10 mouse cellular contexts compared by ENCODE assay signal in the genomic region with DNA sequence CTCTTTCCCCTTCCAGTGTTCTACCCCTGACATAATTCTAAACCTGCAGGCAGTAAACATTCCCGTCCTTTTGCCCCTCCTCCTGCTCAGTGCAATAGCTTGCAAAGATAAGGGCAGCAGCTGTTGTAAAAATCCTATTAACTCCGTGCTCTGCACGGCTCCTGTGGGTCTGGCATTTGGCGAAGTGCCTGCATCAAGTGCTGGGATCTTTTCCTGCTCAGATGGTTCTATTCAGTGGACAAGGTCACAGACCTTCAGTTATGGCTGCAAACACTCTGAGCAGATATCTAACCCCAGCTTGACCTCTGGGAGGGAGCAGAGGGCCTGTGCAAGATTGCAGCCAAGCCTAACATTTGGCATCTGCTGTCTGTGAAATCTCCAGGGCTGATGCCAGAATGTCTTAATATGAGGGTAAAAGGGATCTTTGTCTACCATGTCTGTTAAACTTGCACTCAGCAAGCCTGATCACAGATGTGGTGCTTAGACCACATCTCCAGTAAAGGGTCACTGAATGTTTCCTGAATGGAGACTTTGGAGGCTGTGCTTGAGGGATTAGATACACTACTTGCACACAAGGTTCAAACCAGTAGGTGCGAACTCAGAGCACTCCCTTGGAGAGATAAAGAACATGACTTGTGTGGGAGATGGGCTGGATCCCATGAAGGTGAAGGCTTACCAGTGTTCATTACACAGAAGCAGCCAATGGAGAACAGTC. TPM values are rescaled to one million over a fixed set of nuclear protein-coding genes. Genes with fewer than 3 reads are reported as not detected.
DNase-seq lines count a peak whose midpoint lies in the region; ATAC-seq lines count a peak whose summit lies in the region.
"Had no signal": no experiment of that assay in that cellular context is flagged by ENCODE, and none has a peak within 500 bp of the region (broad histone marks: within the 10 kb centered on the region; RNA-seq: fewer than 3 reads in every experiment).

No protein-coding gene starts in this region.

- 14% methylated on average over 5 of the region's 5 CpGs for WGBS in embryonic facial prominence, embryonic 12.5 days
- 24% methylated on average over 5 of the region's 5 CpGs for WGBS in hindbrain, embryonic 12.5 days
- 20% methylated on average over 5 of the region's 5 CpGs for WGBS in limb, embryonic 13.5 days
- WGBS in midbrain, embryonic 14.5 days = 12% methylated on average over 5 of the region's 5 CpGs

- H3K36me3 ChIP-seq in embryonic facial prominence, embryonic 12.5 days = no peaks in the 10 kb centered on the region
- H3K36me3 ChIP-seq in hindbrain, embryonic 12.5 days = no peaks in the 10 kb centered on the region
- no peaks in the 10 kb centered on the region for H3K36me3 ChIP-seq in limb, embryonic 13.5 days
- no peaks in the 10 kb centered on the region for H3K36me3 ChIP-seq in midbrain, embryonic 14.5 days (ENCODE audit: control insufficient read depth, insufficient read depth, low read length)

- peak; percentile 75; the same call in 1 of the 2 replicates for ATAC-seq in embryonic facial prominence, embryonic 12.5 days (ENCODE audit: insufficient number of reproducible peaks, insufficient read depth, low FRiP score, low TSS enrichment)
- peak; percentile 88 for ATAC-seq in hindbrain, embryonic 12.5 days (ENCODE audit: low FRiP score)
- peak; percentile 84 for ATAC-seq in limb, embryonic 13.5 days (ENCODE audit: low FRiP score, low read depth)
- ATAC-seq in midbrain, embryonic 14.5 days (ENCODE audit: low FRiP score, low TSS enrichment) = peak; percentile 79

- no peaks in the 10 kb centered on the region for H3K27me3 ChIP-seq in embryonic facial prominence, embryonic 12.5 days
- H3K27me3 ChIP-seq in hindbrain, embryonic 12.5 days = no peaks in the 10 kb centered on the region
- H3K27me3 ChIP-seq in limb, embryonic 13.5 days = no peaks in the 10 kb centered on the region
- no peaks in the 10 kb centered on the region for H3K27me3 ChIP-seq in midbrain, embryonic 14.5 days (ENCODE audit: control insufficient read depth, insufficient read depth, low read length)

- DNase-seq in adrenal gland, adult (ENCODE audit: inconsistent age in 2 of 2, low spot score in 1 of 2) = peak; percentile 43 to 75
- DNase-seq in adrenal gland, postnatal 4 days (ENCODE audit: low spot score in 2 of 2) = no peak
- DNase-seq in midbrain, embryonic 14.5 days = peak; percentile 65
- no peak for DNase-seq in right cerebral cortex, postnatal 4 days
- DNase-seq in right cerebral cortex, postnatal 10 days (ENCODE audit: low spot score in 2 of 2) = no peak

- H3K4me3 ChIP-seq in embryonic facial prominence, embryonic 12.5 days = no peak overlapping the region
- no peak overlapping the region for H3K4me3 ChIP-seq in hindbrain, embryonic 12.5 days
- H3K4me3 ChIP-seq in limb, embryonic 13.5 days = no peak overlapping the region
- no peak overlapping the region for H3K4me3 ChIP-seq in midbrain, embryonic 14.5 days (replicated peaks; ENCODE audit: low read depth, low read length)

- H3K4me1 ChIP-seq in embryonic facial prominence, embryonic 12.5 days = peaks cover 7% of the 10 kb centered on the region; the same call in 1 of the 2 replicates
- peaks cover 8% of the 10 kb centered on the region for H3K4me1 ChIP-seq in hindbrain, embryonic 12.5 days
- H3K4me1 ChIP-seq in limb, embryonic 13.5 days = peaks cover 8% of the 10 kb centered on the region
- H3K4me1 ChIP-seq in midbrain, embryonic 14.5 days (ENCODE audit: control insufficient read depth, insufficient read depth, low read length) = 0 out of 2 replicates have a peak, but pooled peaks cover 3% of the 10 kb centered on the region

- H3K4me2 ChIP-seq in embryonic facial prominence, embryonic 12.5 days (replicated peaks) = no peak overlapping the region
- no peak overlapping the region for H3K4me2 ChIP-seq in hindbrain, embryonic 12.5 days (replicated peaks)
- peak overlapping the region; percentile 19 for H3K4me2 ChIP-seq in limb, embryonic 13.5 days (replicated peaks)
- no peak overlapping the region for H3K4me2 ChIP-seq in midbrain, embryonic 14.5 days (ENCODE audit: low read length)

- no peak overlapping the region for H3K9ac ChIP-seq in embryonic facial prominence, embryonic 12.5 days
- H3K9ac ChIP-seq in hindbrain, embryonic 12.5 days = no peak overlapping the region
- no peak overlapping the region for H3K9ac ChIP-seq in limb, embryonic 13.5 days
- no peak overlapping the region for H3K9ac ChIP-seq in midbrain, embryonic 14.5 days (replicated peaks; ENCODE audit: low read length)

- H3K9me3 ChIP-seq in embryonic facial prominence, embryonic 12.5 days = no peaks in the 10 kb centered on the region
- no peaks in the 10 kb centered on the region for H3K9me3 ChIP-seq in hindbrain, embryonic 12.5 days (replicated peaks)
- H3K9me3 ChIP-seq in limb, embryonic 13.5 days = no peaks in the 10 kb centered on the region
- H3K9me3 ChIP-seq in midbrain, embryonic 14.5 days (ENCODE audit: control insufficient read depth, low read length) = no peaks in the 10 kb centered on the region

- no peak overlapping the region; the same call in 1 of the 2 replicates for H3K27ac ChIP-seq in embryonic facial prominence, embryonic 12.5 days
- H3K27ac ChIP-seq in hindbrain, embryonic 12.5 days = 0 out of 2 replicates have a peak overlapping the region, but pooled peaks have one; percentile 30
- no peak overlapping the region for H3K27ac ChIP-seq in limb, embryonic 13.5 days
- no peak overlapping the region for H3K27ac ChIP-seq in midbrain, embryonic 14.5 days (replicated peaks; ENCODE audit: low read depth, low read length)

RNA-seq across cellular contexts. Expression of a gene that starts 15.2 kb away (rescaled TPM):
- total RNA-seq in adrenal gland, postnatal 4 days (2021) = under 1 TPM in 1 of 2 experiments, not detected in 1; 0.42 TPM
- polyA plus RNA-seq in embryonic facial prominence, embryonic 12.5 days (2016; fragmentation: Nextera tagmentation; extraction: Ambion mirVana) = not detected in 2 replicates
- polyA plus RNA-seq in hindbrain, embryonic 12.5 days (2016; fragmentation: Nextera tagmentation; extraction: Ambion mirVana) = not detected in 2 replicates
- polyA plus RNA-seq in limb, embryonic 13.5 days (2015; fragmentation: Nextera tagmentation; extraction: Ambion mirVana) = not detected in 2 replicates
- polyA plus RNA-seq in midbrain, embryonic 14.5 days (2014; fragmentation: Nextera tagmentation; extraction: Ambion mirVana) = not detected in 2 replicates
- polyA plus RNA-seq: cerebellum, adult 2 months; spleen, adult 2 months had no signal

RNA-seq across cellular contexts. Expression of a gene that starts 21.1 kb away (rescaled TPM):
- total RNA-seq in adrenal gland, postnatal 4 days (2021) = 10 to 100 TPM; 39.3 to 53.1 TPM
- 16.4 and 17.8 TPM in 2 replicates for polyA plus RNA-seq in embryonic facial prominence, embryonic 12.5 days (2016; fragmentation: Nextera tagmentation; extraction: Ambion mirVana)
- 20.9 and 21.4 TPM in 2 replicates for polyA plus RNA-seq in hindbrain, embryonic 12.5 days (2016; fragmentation: Nextera tagmentation; extraction: Ambion mirVana)
- polyA plus RNA-seq in limb, embryonic 13.5 days (2015; fragmentation: Nextera tagmentation; extraction: Ambion mirVana) = 29.7 and 31.4 TPM in 2 replicates
- 20.8 and 37.1 TPM in 2 replicates for polyA plus RNA-seq in midbrain, embryonic 14.5 days (2014; fragmentation: Nextera tagmentation; extraction: Ambion mirVana)

Comparison
In these comparisons a context has a peak if more than half of its experiments do, and no peak if none do; other contexts are left out.
1. DNase-seq: peak in adrenal gland, adult (2 of 2) and midbrain, embryonic 14.5 days (single experiment); none in adrenal gland, postnatal 4 days (0 of 2), right cerebral cortex, postnatal 4 days (single experiment) and right cerebral cortex, postnatal 10 days (0 of 2).
2. Peak in every context shown above with its lines, with median percentiles within 50 percentile points of each other: ATAC-seq.